Mouse (Mus musculus): ENCODE results near the gene Strn3. TPM values are rescaled to one million over a fixed set of nuclear protein-coding genes. Genes with fewer than 3 reads are reported as not detected.

Strn3 gene
- polyA plus RNA-seq, 1 experiment = 106 TPM

DNA sequence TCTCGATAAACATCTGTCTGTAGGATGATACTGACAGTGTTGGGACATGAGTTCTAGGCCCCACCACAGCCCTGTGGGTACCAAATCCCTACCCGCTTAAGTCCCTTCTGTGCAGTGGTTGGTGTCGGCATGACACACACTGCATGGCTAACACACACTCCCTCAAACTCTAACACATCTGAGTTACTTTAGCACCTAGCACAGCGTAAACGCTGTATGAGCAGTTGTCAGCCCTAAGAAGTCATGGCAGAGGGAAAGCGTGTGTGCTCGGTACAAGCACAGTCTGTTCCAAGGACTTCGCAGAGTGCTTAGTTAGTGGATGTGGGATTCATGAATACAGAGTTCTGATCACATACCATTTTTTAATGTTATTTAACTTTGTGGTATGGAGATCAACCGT is 38.1 kb upstream of the Strn3 start:
- no peaks in the 10 kb centered on the region for H3K36me3 ChIP-seq (ENCODE audit: control insufficient read depth, insufficient read depth, low read length, poor library complexity, severe bottlenecking)
- no peaks in the 10 kb centered on the region for H3K27me3 ChIP-seq (ENCODE audit: control insufficient read depth, insufficient read depth, low read length, poor library complexity, severe bottlenecking)
- TF ChIP-seq CTCF (IDR thresholded peaks at IDR 0.05; ENCODE audit: low read depth, low read length) = no peak
- no peak for TF ChIP-seq POLR2A (IDR thresholded peaks at IDR 0.05; ENCODE audit: insufficient read depth, low read length)
- no peak for TF ChIP-seq EP300 (IDR thresholded peaks at IDR 0.05; ENCODE audit: insufficient read depth, low read depth, low read length)
- peak overlapping the region; percentile 9; the same call in 1 of the 2 replicates for H3K27ac ChIP-seq (ENCODE audit: insufficient read depth, low read length)
- H3K9ac ChIP-seq (ENCODE audit: low read depth, poor library complexity, severe bottlenecking) = peak overlapping the region; percentile 40; the same call in 1 of the 2 replicates
- no peak overlapping the region for H3K4me3 ChIP-seq (ENCODE audit: low read depth, low read length)
- no peaks in the 10 kb centered on the region for H3K4me1 ChIP-seq (ENCODE audit: control insufficient read depth, insufficient read depth, low read length)
- H3K9me3 ChIP-seq (replicated peaks; ENCODE audit: control insufficient read depth, insufficient read depth, low read length, poor library complexity, severe bottlenecking) = no peaks in the 10 kb centered on the region

DNA sequence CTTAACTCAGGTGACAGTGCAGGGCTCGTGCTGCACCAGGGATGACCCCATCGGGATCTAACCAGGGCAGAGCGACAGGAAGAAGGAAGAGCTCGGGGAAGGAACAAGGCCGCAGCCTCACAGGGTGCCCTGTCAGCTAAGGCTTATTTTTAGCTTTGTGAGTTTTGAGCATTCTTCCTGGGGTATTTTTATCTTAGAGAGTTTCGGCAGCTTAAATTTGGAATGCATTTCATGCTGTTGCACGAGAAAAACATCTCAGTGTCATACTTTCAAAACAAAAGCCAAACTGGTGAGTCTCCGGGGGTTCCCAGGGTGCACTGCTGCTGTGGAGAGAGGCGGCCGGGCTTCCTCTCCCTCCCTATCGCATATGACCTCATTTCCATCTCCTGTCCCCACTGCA is 37.4 kb upstream of the Strn3 start:
- Histone ChIP-seq H3K27ac (ENCODE audit: insufficient read depth, low read length) (peak overlapping the region; percentile 9; the same call in 1 of the 2 replicates), H3K4me1 (ENCODE audit: control insufficient read depth, insufficient read depth, low read length) (no peaks in the 10 kb centered on the region), H3K36me3 (ENCODE audit: control insufficient read depth, insufficient read depth, low read length, poor library complexity, severe bottlenecking) (no peaks in the 10 kb centered on the region), H3K4me3 (ENCODE audit: low read depth, low read length) (no peak overlapping the region), H3K9ac (ENCODE audit: low read depth, poor library complexity, severe bottlenecking) (peak overlapping the region; percentile 40), H3K9me3 (replicated peaks; ENCODE audit: control insufficient read depth, insufficient read depth, low read length, poor library complexity, severe bottlenecking) (no peaks in the 10 kb centered on the region), H3K27me3 (ENCODE audit: control insufficient read depth, insufficient read depth, low read length, poor library complexity, severe bottlenecking) (no peaks in the 10 kb centered on the region)
- TF ChIP-seq EP300 (IDR thresholded peaks at IDR 0.05; ENCODE audit: insufficient read depth, low read depth, low read length) (no peak), CTCF (IDR thresholded peaks at IDR 0.05; ENCODE audit: low read depth, low read length) (no peak), POLR2A (IDR thresholded peaks at IDR 0.05; ENCODE audit: insufficient read depth, low read length) (no peak)

DNA sequence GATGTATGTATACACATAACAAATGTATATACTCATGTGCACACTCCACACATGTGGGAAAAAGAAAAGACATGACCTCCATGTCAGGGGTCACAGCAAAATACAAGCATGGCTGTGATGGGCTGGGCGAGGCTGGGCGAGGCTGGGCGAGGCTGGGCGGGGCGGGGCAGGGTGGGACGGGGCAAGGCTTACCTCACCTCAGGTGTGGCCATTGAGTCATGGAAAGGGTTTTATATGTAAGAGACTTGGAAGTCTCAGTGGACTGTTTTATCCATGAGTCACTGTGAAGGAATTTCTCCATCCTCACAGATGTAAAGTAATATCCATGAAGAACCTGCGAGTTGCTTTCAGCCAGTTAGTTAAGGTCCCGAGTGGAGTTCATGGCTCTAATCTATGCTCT is 30.1 kb upstream of the Strn3 start:
- H3K36me3 ChIP-seq (ENCODE audit: control insufficient read depth, insufficient read depth, low read length, poor library complexity, severe bottlenecking) = no peaks in the 10 kb centered on the region
- TF ChIP-seq EP300 (IDR thresholded peaks at IDR 0.05; ENCODE audit: insufficient read depth, low read depth, low read length) (peak; percentile 57; the same call in 1 of the 2 replicates), POLR2A (IDR thresholded peaks at IDR 0.05; ENCODE audit: insufficient read depth, low read length) (no peak), CTCF (IDR thresholded peaks at IDR 0.05; ENCODE audit: low read depth, low read length) (no peak)
- H3K4me1 ChIP-seq (ENCODE audit: control insufficient read depth, insufficient read depth, low read length) = peaks cover 2% of the 10 kb centered on the region
- H3K4me3 ChIP-seq (ENCODE audit: low read depth, low read length) = no peak overlapping the region
- H3K9me3 ChIP-seq (replicated peaks; ENCODE audit: control insufficient read depth, insufficient read depth, low read length, poor library complexity, severe bottlenecking) = no peaks in the 10 kb centered on the region
- no peaks in the 10 kb centered on the region for H3K27me3 ChIP-seq (ENCODE audit: control insufficient read depth, insufficient read depth, low read length, poor library complexity, severe bottlenecking)
- H3K27ac ChIP-seq (ENCODE audit: insufficient read depth, low read length) = peak overlapping the region; percentile 80
- no peak overlapping the region for H3K9ac ChIP-seq (ENCODE audit: low read depth, poor library complexity, severe bottlenecking)

GRCm38 (mm10) chr12:51718617-51719016 is 26.9 kb upstream of the Strn3 start:
- Histone ChIP-seq H3K27me3 (ENCODE audit: control insufficient read depth, insufficient read depth, low read length, poor library complexity, severe bottlenecking) (no peaks in the 10 kb centered on the region), H3K4me3 (ENCODE audit: low read depth, low read length) (no peak overlapping the region), H3K9ac (ENCODE audit: low read depth, poor library complexity, severe bottlenecking) (no peak overlapping the region), H3K27ac (ENCODE audit: insufficient read depth, low read length) (no peak overlapping the region), H3K9me3 (replicated peaks; ENCODE audit: control insufficient read depth, insufficient read depth, low read length, poor library complexity, severe bottlenecking) (no peaks in the 10 kb centered on the region), H3K4me1 (ENCODE audit: control insufficient read depth, insufficient read depth, low read length) (peaks cover 2% of the 10 kb centered on the region), H3K36me3 (ENCODE audit: control insufficient read depth, insufficient read depth, low read length, poor library complexity, severe bottlenecking) (no peaks in the 10 kb centered on the region)
- TF ChIP-seq POLR2A (IDR thresholded peaks at IDR 0.05; ENCODE audit: insufficient read depth, low read length) = no peak
- TF ChIP-seq CTCF (IDR thresholded peaks at IDR 0.05; ENCODE audit: low read depth, low read length) = no peak
- no peak for TF ChIP-seq EP300 (IDR thresholded peaks at IDR 0.05; ENCODE audit: insufficient read depth, low read depth, low read length)

GRCm38 (mm10) chr12:51712685-51713084 is 21.0 kb upstream of the Strn3 start:
- TF ChIP-seq EP300 (IDR thresholded peaks at IDR 0.05; ENCODE audit: insufficient read depth, low read depth, low read length) (no peak), CTCF (IDR thresholded peaks at IDR 0.05; ENCODE audit: low read depth, low read length) (no peak), POLR2A (IDR thresholded peaks at IDR 0.05; ENCODE audit: insufficient read depth, low read length) (no peak)
- H3K4me3 ChIP-seq (ENCODE audit: low read depth, low read length) = no peak overlapping the region
- H3K4me1 ChIP-seq (ENCODE audit: control insufficient read depth, insufficient read depth, low read length) = peaks cover 8% of the 10 kb centered on the region
- no peaks in the 10 kb centered on the region for H3K9me3 ChIP-seq (replicated peaks; ENCODE audit: control insufficient read depth, insufficient read depth, low read length, poor library complexity, severe bottlenecking)
- no peaks in the 10 kb centered on the region for H3K27me3 ChIP-seq (ENCODE audit: control insufficient read depth, insufficient read depth, low read length, poor library complexity, severe bottlenecking)
- no peak overlapping the region for H3K9ac ChIP-seq (ENCODE audit: low read depth, poor library complexity, severe bottlenecking)
- H3K36me3 ChIP-seq (ENCODE audit: control insufficient read depth, insufficient read depth, low read length, poor library complexity, severe bottlenecking) = no peaks in the 10 kb centered on the region
- H3K27ac ChIP-seq (ENCODE audit: insufficient read depth, low read length) = no peak overlapping the region

DNA sequence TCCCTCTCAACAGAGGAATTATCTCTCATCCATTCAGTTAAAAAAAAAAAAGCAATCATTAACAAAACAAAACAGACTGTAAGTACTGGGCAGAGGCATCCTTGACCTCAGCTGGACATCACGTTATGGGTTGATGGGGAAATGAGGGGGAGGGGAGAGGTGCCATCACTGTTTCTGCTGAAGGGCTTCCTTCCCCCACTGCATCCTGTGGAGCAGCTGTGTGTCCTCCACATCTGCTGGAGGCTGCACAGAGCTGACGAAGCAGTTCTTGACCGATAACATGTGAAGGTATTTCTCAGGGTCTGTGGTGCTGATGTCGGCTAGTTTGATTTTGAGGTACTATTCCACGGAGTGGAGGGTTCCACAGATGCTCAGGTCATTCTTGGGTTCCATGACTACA is 18.5 kb upstream of the Strn3 start:
- Histone ChIP-seq H3K36me3 (ENCODE audit: control insufficient read depth, insufficient read depth, low read length, poor library complexity, severe bottlenecking) (no peaks in the 10 kb centered on the region), H3K27ac (ENCODE audit: insufficient read depth, low read length) (no peak overlapping the region), H3K9me3 (replicated peaks; ENCODE audit: control insufficient read depth, insufficient read depth, low read length, poor library complexity, severe bottlenecking) (no peaks in the 10 kb centered on the region), H3K4me1 (ENCODE audit: control insufficient read depth, insufficient read depth, low read length) (peaks cover 10% of the 10 kb centered on the region), H3K4me3 (ENCODE audit: low read depth, low read length) (no peak overlapping the region), H3K9ac (ENCODE audit: low read depth, poor library complexity, severe bottlenecking) (no peak overlapping the region), H3K27me3 (ENCODE audit: control insufficient read depth, insufficient read depth, low read length, poor library complexity, severe bottlenecking) (no peaks in the 10 kb centered on the region)
- TF ChIP-seq CTCF (IDR thresholded peaks at IDR 0.05; ENCODE audit: low read depth, low read length) = no peak
- TF ChIP-seq POLR2A (IDR thresholded peaks at IDR 0.05; ENCODE audit: insufficient read depth, low read length) = no peak
- TF ChIP-seq EP300 (IDR thresholded peaks at IDR 0.05; ENCODE audit: insufficient read depth, low read depth, low read length) = no peak

All from ES-Bruce4 (cell line).